19 mouse cellular contexts compared by ENCODE assay signal in genomic region chr15:29051787-29052186, GRCm38 (mm10).
A peak's percentile ranks its signal among the peaks of the same experiment; 100 is the strongest.
DNase-seq lines count a peak whose midpoint lies in the region; ATAC-seq and TF ChIP-seq lines count a peak whose summit lies in the region.
"Had no signal": no experiment of that assay in that cellular context is flagged by ENCODE, and none has a peak within 500 bp of the region (broad histone marks: within the 10 kb centered on the region; RNA-seq: fewer than 3 reads in every experiment).

No protein-coding gene starts in this region.

- H3K4me3 ChIP-seq in midbrain, postnatal 0 days (ENCODE audit: low read depth, low read length): no peak overlapping the region
- no peak overlapping the region for H3K4me3 ChIP-seq in midbrain, embryonic 15.5 days
- no peak overlapping the region for H3K4me3 ChIP-seq in intestine, embryonic 16.5 days (ENCODE audit: low read length)
- H3K4me3 ChIP-seq: limb, embryonic 12.5 days; liver, embryonic 12.5 days; megakaryocyte, embryonic 14.5 days had no signal

- H3K27me3 ChIP-seq in midbrain, postnatal 0 days (ENCODE audit: insufficient read depth, low read length): no peaks in the 10 kb centered on the region
- H3K27me3 ChIP-seq in midbrain, embryonic 15.5 days (replicated peaks): no peaks in the 10 kb centered on the region
- no peaks in the 10 kb centered on the region for H3K27me3 ChIP-seq in intestine, embryonic 16.5 days (replicated peaks; ENCODE audit: control insufficient read depth, insufficient read depth, low read length)
- H3K27me3 ChIP-seq: limb, embryonic 12.5 days; liver, embryonic 12.5 days; megakaryocyte, embryonic 14.5 days had no signal

- TF ChIP-seq CTCF in midbrain, postnatal 0 days (IDR thresholded peaks at IDR 0.05): no peak

- no peaks in the 10 kb centered on the region for H3K4me1 ChIP-seq in midbrain, postnatal 0 days (ENCODE audit: insufficient read depth, low read length)
- H3K4me1 ChIP-seq in midbrain, embryonic 15.5 days: no peaks in the 10 kb centered on the region
- no peaks in the 10 kb centered on the region for H3K4me1 ChIP-seq in intestine, embryonic 16.5 days (ENCODE audit: control insufficient read depth, insufficient read depth, low read length)
- H3K4me1 ChIP-seq: limb, embryonic 12.5 days; liver, embryonic 12.5 days; megakaryocyte, embryonic 14.5 days had no signal

- H3K27ac ChIP-seq in midbrain, postnatal 0 days (ENCODE audit: low read depth, low read length): no peak overlapping the region
- H3K27ac ChIP-seq in midbrain, embryonic 15.5 days: no peak overlapping the region
- H3K27ac ChIP-seq in intestine, embryonic 16.5 days (ENCODE audit: low read length): no peak overlapping the region
- H3K27ac ChIP-seq: limb, embryonic 12.5 days; liver, embryonic 12.5 days; stomach, postnatal 0 days had no signal

- peak; percentile 36 for DNase-seq in midbrain, postnatal 0 days (ENCODE audit: low spot score)
- DNase-seq in cerebellum, adult 11-12 months: peak; percentile 68
- DNase-seq in cerebellum, postnatal 10 days: peak; percentile 91 to 92
- DNase-seq in spleen, postnatal 36 days (ENCODE audit: low spot score in 2 of 2): no peak
- DNase-seq: adrenal gland, adult 2 months; gastrocnemius, postnatal 10 days; heart, adult 18-20 months; kidney, adult 9 months; kidney, postnatal 36 days; lung, adult 2 months; midbrain, embryonic 14.5 days had no signal

- H3K9ac ChIP-seq in midbrain, postnatal 0 days (replicated peaks; ENCODE audit: low read length, poor library complexity, severe bottlenecking): no peak overlapping the region
- no peak overlapping the region for H3K9ac ChIP-seq in midbrain, embryonic 15.5 days
- H3K9ac ChIP-seq in intestine, embryonic 16.5 days (ENCODE audit: low read depth, low read length): no peak overlapping the region
- H3K9ac ChIP-seq: limb, embryonic 12.5 days; liver, embryonic 12.5 days had no signal

- 77% methylated on average over 3 of the region's 3 CpGs for WGBS in midbrain, postnatal 0 days
- whole genome bisulfite sequencing in midbrain, embryonic 15.5 days: 86% methylated on average over 3 of the region's 3 CpGs
- WGBS in intestine, embryonic 16.5 days: 80% methylated on average over 3 of the region's 3 CpGs

- H3K9me3 ChIP-seq in midbrain, postnatal 0 days (ENCODE audit: low read length): no peaks in the 10 kb centered on the region
- no peaks in the 10 kb centered on the region for H3K9me3 ChIP-seq in midbrain, embryonic 15.5 days
- no peaks in the 10 kb centered on the region for H3K9me3 ChIP-seq in intestine, embryonic 16.5 days (ENCODE audit: control insufficient read depth, low read length)
- H3K9me3 ChIP-seq: limb, embryonic 12.5 days; liver, embryonic 12.5 days; megakaryocyte, embryonic 14.5 days had no signal

- H3K36me3 ChIP-seq in midbrain, postnatal 0 days (ENCODE audit: insufficient read depth, low read length): no peaks in the 10 kb centered on the region
- H3K36me3 ChIP-seq in midbrain, embryonic 15.5 days (replicated peaks): no peaks in the 10 kb centered on the region
- H3K36me3 ChIP-seq in intestine, embryonic 16.5 days (ENCODE audit: control insufficient read depth, insufficient read depth, low read length): no peaks in the 10 kb centered on the region
- H3K36me3 ChIP-seq: limb, embryonic 12.5 days; liver, embryonic 12.5 days had no signal

- ATAC-seq in midbrain, postnatal 0 days (ENCODE audit: low FRiP score): no peak
- ATAC-seq in midbrain, embryonic 15.5 days (replicated peaks): no peak
- no peak for ATAC-seq in activated CD4-positive, CD25-positive, alpha-beta regulatory T cell, adult 4 months
- ATAC-seq in intestine, embryonic 16.5 days: no peak
- ATAC-seq: inflammation-experienced regulatory T-cells, adult 6 months; liver, embryonic 12.5 days had no signal

- H3K4me2 ChIP-seq in midbrain, postnatal 0 days (ENCODE audit: low read depth, low read length, poor library complexity, severe bottlenecking): no peak overlapping the region
- H3K4me2 ChIP-seq in midbrain, embryonic 15.5 days: no peak overlapping the region
- H3K4me2 ChIP-seq in intestine, embryonic 16.5 days (ENCODE audit: low read depth, low read length): no peak overlapping the region
- H3K4me2 ChIP-seq: limb, embryonic 12.5 days; liver, embryonic 12.5 days had no signal

Comparison
In these comparisons a context has a peak if more than half of its experiments do, and no peak if none do; other contexts are left out.
1. DNase-seq: peak in midbrain, postnatal 0 days (single experiment), cerebellum, adult 11-12 months (single experiment) and cerebellum, postnatal 10 days (2 of 2); none in spleen, postnatal 36 days (0 of 2).